Mouse (Mus musculus) MEL (cell line): ENCODE results near the gene Mbnl1. TPM values are rescaled to one million over a fixed set of nuclear protein-coding genes. Genes with fewer than 3 reads are reported as not detected.

ENCODE experiments used
- DNase-seq: peaks from one replicate; pipeline ENCODE4 v3.0.0; 2011; ENCODE audit warnings: low read depth, low spot score
- H3K27ac ChIP-seq: 2 replicates; pipeline ENCODE4 v1.5.1; 2012; ENCODE audit warnings: low read depth, mild to moderate bottlenecking, control low read depth, low read length, moderate library complexity; ENCODE audit not compliant: control insufficient read depth
- H3K27me3 ChIP-seq, 2 experiments: fragments of 150-350 bp in 1 of 2; sonication (generic) in 1 of 2; 2 replicates each; pipeline ENCODE4 v1.6.1; 2012; ENCODE audit warnings: low read length in 2 of 2, mild to moderate bottlenecking in 2 of 2, improper control_type of control experiment in 1 of 2, moderate library complexity in 1 of 2; ENCODE audit not compliant: insufficient read depth in 2 of 2, control insufficient read depth in 1 of 2
- H3K36me3 ChIP-seq, 2 experiments: 2 replicates each; pipeline ENCODE4 v1.6.1; 2012 to 2014; ENCODE audit warnings: low read length in 2 of 2, improper control_type of control experiment in 1 of 2, inconsistent platforms in 1 of 2, mild to moderate bottlenecking in 1 of 2; ENCODE audit not compliant: insufficient read depth in 2 of 2, control insufficient read depth in 1 of 2
- H3K4me1 ChIP-seq, 2 experiments: fragments of 150-350 bp in 1 of 2; sonication (generic) in 1 of 2; 2 replicates each; pipeline ENCODE4 v1.6.1; 2012; ENCODE audit warnings: low read length in 2 of 2, improper control_type of control experiment in 1 of 2, mild to moderate bottlenecking in 1 of 2; ENCODE audit not compliant: insufficient read depth in 2 of 2, control insufficient read depth in 1 of 2
- H3K4me3 ChIP-seq, 2 experiments: fragments of 150-350 bp in 1 of 2; sonication (generic) in 1 of 2; 2 replicates each; pipeline ENCODE4 v1.5.1; 2012; ENCODE audit warnings: low read depth in 2 of 2, low read length in 2 of 2, mild to moderate bottlenecking in 2 of 2, moderate library complexity in 2 of 2, control low read depth in 1 of 2, improper control_type of control experiment in 1 of 2; ENCODE audit not compliant: control insufficient read depth in 1 of 2, insufficient read depth in 1 of 2
- H3K79me2 ChIP-seq: 2 replicates; pipeline ENCODE4 v1.6.1; 2012; ENCODE audit warnings: mild to moderate bottlenecking, low read length, moderate library complexity; ENCODE audit not compliant: control insufficient read depth, poor library complexity, insufficient read depth
- H3K9ac ChIP-seq: 2 replicates; pipeline ENCODE4 v1.6.1; 2012; ENCODE audit warnings: low read depth, mild to moderate bottlenecking, control low read depth, low read length, moderate library complexity; ENCODE audit not compliant: control insufficient read depth, poor library complexity, severe bottlenecking
- H3K9me3 ChIP-seq: fragments of 150-350 bp; sonication (generic); replicated peaks from 2 replicates; pipeline ENCODE4 v1.6.1; 2012; ENCODE audit warnings: mild to moderate bottlenecking, low read length, improper control_type of control experiment, moderate library complexity; ENCODE audit not compliant: insufficient read depth
- E2F4 ChIP-seq: IDR thresholded peaks from 2 replicates; pipeline ENCODE4 v1.6.1; 2011; ENCODE audit warnings: low read depth, low read length, improper control_type of control experiment, borderline replicate concordance
- EP300 ChIP-seq, 2 experiments: IDR thresholded peaks; 2 replicates each; pipeline ENCODE4 v1.6.1; 2011; ENCODE audit warnings: improper control_type of control experiment in 2 of 2, low read length in 2 of 2, low read depth in 1 of 2, mild to moderate bottlenecking in 1 of 2
- GABPA ChIP-seq: IDR thresholded peaks from 2 replicates; pipeline ENCODE4 v1.6.1; 2012; ENCODE audit warnings: low read depth, mild to moderate bottlenecking, inconsistent platforms, low read length, improper control_type of control experiment, moderate library complexity
- JUND ChIP-seq: IDR thresholded peaks from 2 replicates; pipeline ENCODE4 v1.6.1; 2011; ENCODE audit warnings: low read depth, mild to moderate bottlenecking, improper control_type of control experiment, low read length
- MAZ ChIP-seq: IDR thresholded peaks from 2 replicates; pipeline ENCODE4 v1.6.1; 2012; ENCODE audit warnings: low read depth, mild to moderate bottlenecking, inconsistent platforms, low read length, improper control_type of control experiment
- MXI1 ChIP-seq: IDR thresholded peaks from 2 replicates; pipeline ENCODE4 v1.6.1; 2011; ENCODE audit warnings: mild to moderate bottlenecking, low read depth, low read length, improper control_type of control experiment
- NELFE ChIP-seq: IDR thresholded peaks from 2 replicates; pipeline ENCODE4 v1.6.1; 2011; ENCODE audit warnings: low read depth, low read length, improper control_type of control experiment
- POLR2AphosphoS2 ChIP-seq: IDR thresholded peaks from 2 replicates; pipeline ENCODE4 v1.6.1; 2011; ENCODE audit warnings: low read length, improper control_type of control experiment
- RAD21 ChIP-seq: IDR thresholded peaks from 2 replicates; pipeline ENCODE4 v1.6.1; 2011; ENCODE audit warnings: mild to moderate bottlenecking, low read depth, low read length, improper control_type of control experiment
- SIN3A ChIP-seq: IDR thresholded peaks from 2 replicates; pipeline ENCODE4 v1.6.1; 2012; ENCODE audit warnings: low read length, improper control_type of control experiment, inconsistent platforms
- TBP ChIP-seq: IDR thresholded peaks from 2 replicates; pipeline ENCODE4 v1.8.0; 2011; ENCODE audit warnings: low read depth, low read length, improper control_type of control experiment
- UBTF ChIP-seq: IDR thresholded peaks from 2 replicates; pipeline ENCODE4 v1.6.1; 2012; ENCODE audit warnings: low read depth, mild to moderate bottlenecking, inconsistent platforms, low read length, improper control_type of control experiment, moderate library complexity, borderline replicate concordance; ENCODE audit not compliant: insufficient read depth
- USF1 ChIP-seq: IDR thresholded peaks from 2 replicates; pipeline ENCODE4 v1.6.1; 2014; ENCODE audit warnings: low read depth, mild to moderate bottlenecking, inconsistent platforms, low read length, improper control_type of control experiment, moderate library complexity
- ZC3H11A ChIP-seq: IDR thresholded peaks from 2 replicates; pipeline ENCODE4 v1.6.1; 2012; ENCODE audit warnings: low read depth, mild to moderate bottlenecking, inconsistent platforms, low read length, improper control_type of control experiment
- ZMIZ1 ChIP-seq: IDR thresholded peaks from 2 replicates; pipeline ENCODE4 v1.6.1; 2012; ENCODE audit warnings: low read depth, mild to moderate bottlenecking, inconsistent platforms, low read length, improper control_type of control experiment, moderate library complexity
- ZNF384 ChIP-seq: IDR thresholded peaks from 2 replicates; pipeline ENCODE4 v1.6.1; 2012; ENCODE audit warnings: low read depth, mild to moderate bottlenecking, inconsistent platforms, low read length, improper control_type of control experiment
- polyA plus RNA-seq, 2 experiments: library from polyadenylated mRNA; stranded (reverse) in 1 of 2; unstranded in 1 of 2; fragments of >175 nt in 1 of 2; fragments of >200 nt in 1 of 2; gene quantifications; 2 replicates each; pipeline versions ENCODE4 v1.2.1 to v1.2.4; 2012; ENCODE audit warnings: low replicate concordance in 2 of 2, low read depth in 1 of 2; ENCODE audit not compliant: insufficient read length in 2 of 2, insufficient read depth in 1 of 2, missing spikeins in 1 of 2
- total RNA-seq: library from RNA; depleted of rRNA; stranded (reverse); fragments of 300-350 nt; gene quantifications from 2 replicates; pipeline ENCODE4 v1.2.3, GENCODE M21; 2012

Gene Mbnl1
- total and polyA plus RNA-seq, 3 experiments: 250 to 371 (median 341) TPM

DNA sequence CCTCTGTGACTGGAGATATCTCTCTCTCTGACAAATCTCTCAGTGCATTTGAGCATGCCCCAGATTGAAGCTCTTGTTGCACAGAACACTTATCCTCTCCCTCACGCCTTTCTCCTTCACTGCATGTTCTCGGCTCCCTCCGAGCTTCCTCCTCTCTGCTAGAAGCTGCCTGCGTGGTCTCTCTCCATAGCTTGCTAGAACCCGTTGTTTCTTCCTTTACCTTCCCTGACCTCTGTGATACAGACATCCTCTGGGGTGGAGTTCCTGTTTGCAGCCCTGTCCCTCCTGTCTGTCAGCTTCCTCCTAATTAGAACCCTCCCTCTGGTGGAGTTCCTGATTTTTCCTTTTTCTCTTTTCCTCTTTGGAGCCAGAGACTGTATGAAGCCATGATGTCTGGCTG, 108.1 kb downstream of the Mbnl1 start:
- Histone ChIP-seq H3K36me3 (peaks cover 6 to 49% of the 10 kb centered on the region in 2 experiments), H3K27ac (no peak overlapping the region; the same call in 1 of the 2 replicates), H3K4me3 (0 out of 4 replicates have a peak overlapping the region, but pooled peaks of 1 of the 2 experiments have one; percentile 29), H3K9me3 (no peaks in the 10 kb centered on the region), H3K4me1 (peaks cover 16 to 28% of the 10 kb centered on the region in 2 experiments), H3K79me2 (peaks cover 38% of the 10 kb centered on the region), H3K27me3 (no peaks in the 10 kb centered on the region), H3K9ac (no peak overlapping the region)
- DNase-seq: peak; percentile 48
- no peak for TF ChIP-seq ZMIZ1
- TF ChIP-seq EP300 (IDR thresholded peaks at IDR 0.05; ENCODE audit: low read depth in 1 of 2, low read length in 2 of 2): peak in 1 of 2 experiments; percentile 45; a peak in 1 of 4 replicates

DNA sequence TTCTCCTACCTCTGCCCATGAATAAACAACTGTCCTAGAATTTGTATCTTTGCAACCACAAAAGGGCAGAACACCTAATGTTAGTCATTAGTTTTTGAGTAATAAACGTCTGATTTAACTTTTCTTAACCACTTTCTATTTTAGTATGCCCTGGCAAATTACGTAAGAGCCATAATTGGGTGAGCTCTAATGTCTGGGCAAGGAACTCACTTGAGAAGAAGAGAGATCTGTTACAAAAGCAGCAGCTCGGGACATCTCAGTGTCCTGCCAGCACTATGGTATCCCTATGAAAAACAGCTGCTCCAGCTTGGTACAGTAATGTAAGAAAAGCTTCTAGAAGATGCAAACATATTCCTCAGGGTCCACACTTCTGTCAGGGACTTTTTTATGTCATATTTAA, 109.5 kb downstream of the Mbnl1 start:
- TF ChIP-seq POLR2AphosphoS2 (no peak), MAZ (no peak), NELFE (no peak), ZC3H11A (no peak), E2F4 (no peak), TBP (no peak), GABPA (no peak), JUND (no peak), RAD21 (no peak), ZNF384 (no peak), USF1 (no peak), UBTF (no peak), MXI1 (no peak), SIN3A (no peak)
- peaks cover 7 to 44% of the 10 kb centered on the region in 2 experiments for H3K36me3 ChIP-seq
- no peaks in the 10 kb centered on the region for H3K27me3 ChIP-seq
- peaks cover 18 to 28% of the 10 kb centered on the region in 2 experiments for H3K4me1 ChIP-seq
- H3K9ac ChIP-seq: no peak overlapping the region
- no peaks in the 10 kb centered on the region for H3K9me3 ChIP-seq
- peaks cover 40% of the 10 kb centered on the region for H3K79me2 ChIP-seq
- H3K27ac ChIP-seq: no peak overlapping the region
- H3K4me3 ChIP-seq: no peak overlapping the region
- DNase-seq: no peak

DNA sequence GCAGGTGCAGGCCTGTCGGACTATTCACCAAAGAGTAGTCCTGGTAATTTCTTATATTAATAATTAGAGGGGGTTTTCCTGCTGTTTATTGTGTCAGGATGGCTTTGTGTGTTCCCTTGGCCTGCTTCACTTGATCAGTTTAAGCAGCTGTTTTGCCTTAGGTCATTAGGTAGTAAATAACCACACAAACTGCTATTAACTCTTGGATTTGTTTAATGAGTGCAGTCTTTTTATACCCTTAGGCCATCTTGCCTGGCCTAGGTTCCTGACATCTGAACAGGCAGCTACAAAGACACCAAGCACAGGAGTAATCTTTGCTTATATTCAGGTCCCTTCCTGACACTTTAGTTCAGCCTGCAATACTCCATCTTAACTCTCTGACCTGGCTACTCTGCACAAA, 110.0 kb downstream of the Mbnl1 start:
- peaks cover 19 to 28% of the 10 kb centered on the region in 2 experiments for H3K4me1 ChIP-seq
- no peaks in the 10 kb centered on the region for H3K27me3 ChIP-seq
- peaks cover 5 to 45% of the 10 kb centered on the region in 2 experiments for H3K36me3 ChIP-seq
- H3K9me3 ChIP-seq: no peaks in the 10 kb centered on the region
- no peak overlapping the region for H3K4me3 ChIP-seq
- H3K9ac ChIP-seq: no peak overlapping the region
- no peak for DNase-seq
- TF ChIP-seq ZMIZ1 (no peak), EP300 (IDR thresholded peaks at IDR 0.05; ENCODE audit: low read depth in 1 of 2, low read length in 2 of 2) (no peak)
- no peak overlapping the region for H3K27ac ChIP-seq
- peaks cover 42% of the 10 kb centered on the region for H3K79me2 ChIP-seq
